Mouse (Mus musculus) hindbrain, postnatal 0 days (tissue): Measurements from ENCODE around the gene Ripply3. TPM values are rescaled to one million over a fixed set of nuclear protein-coding genes. Genes with fewer than 3 reads are reported as not detected.
"Not testable (repeated sequence)": the region's sequence is repeated elsewhere in the genome, so short reads cannot be mapped to it uniquely, and the experiment has no call there.

Source experiments
- ATAC-seq: fragments of 200-750 bp; cut with Nextera tagmentation; 2 replicates; pipeline ENCODE4 v1.8.0; 2017; ENCODE audit warnings: mild to moderate bottlenecking, moderate TSS enrichment, moderate library complexity
- DNase-seq: peaks from one replicate; pipeline ENCODE4 v3.0.0-alpha.2; 2015; ENCODE audit warnings: low spot score
- H3K27ac ChIP-seq: fragments of 300-500 bp; sonication (generic); 2 replicates; pipeline ENCODE4 v1.5.1; 2014; ENCODE audit warnings: mild to moderate bottlenecking
- H3K27me3 ChIP-seq: fragments of 300-500 bp; sonication (generic); 2 replicates; pipeline ENCODE4 v1.6.1; 2014; ENCODE audit warnings: low read length, mixed read lengths; ENCODE audit not compliant: insufficient read depth
- H3K36me3 ChIP-seq: fragments of 300-500 bp; sonication (generic); 2 replicates; pipeline ENCODE4 v1.6.1; 2014; ENCODE audit warnings: low read length, mixed read lengths; ENCODE audit not compliant: insufficient read depth
- H3K4me1 ChIP-seq: fragments of 300-500 bp; sonication (generic); 2 replicates; pipeline ENCODE4 v1.6.1; 2014; ENCODE audit warnings: antibody characterized with exemption, low read length, mixed read lengths; ENCODE audit not compliant: insufficient read depth
- H3K4me2 ChIP-seq: fragments of 300-500 bp; sonication (generic); 2 replicates; pipeline ENCODE4 v1.6.1; 2014; ENCODE audit warnings: low read depth, mild to moderate bottlenecking, low read length, moderate library complexity, mixed read lengths
- H3K4me3 ChIP-seq: fragments of 300-500 bp; sonication (generic); 2 replicates; pipeline ENCODE4 v1.5.1; 2014; ENCODE audit warnings: low read length
- H3K9ac ChIP-seq: fragments of 300-500 bp; sonication (generic); replicated peaks from 2 replicates; pipeline ENCODE4 v1.6.1; 2014; ENCODE audit warnings: mild to moderate bottlenecking, low read length, moderate library complexity, mixed read lengths
- H3K9me3 ChIP-seq: fragments of 300-500 bp; sonication (generic); 2 replicates; pipeline ENCODE4 v1.6.1; 2016; ENCODE audit warnings: low read length, mixed read lengths
- CTCF ChIP-seq: IDR thresholded peaks from 2 replicates; pipeline ENCODE4 v1.5.1; 2016; ENCODE audit warnings: antibody characterized with exemption, control low read depth, low read depth
- WGBS: fragments of 180-500 bp; shearing (Covaris S2); extraction: QIAGEN DNeasy Blood & Tissue Kit; methylation state at CpG from one replicate; pipeline ENCODE4 v1.1.7; 2014; 5-methylcytosine and 5-hydroxymethylcytosine counted together
- polyA plus RNA-seq: library from polyadenylated mRNA; unstranded; fragments of >200 nt; fragmentation: Nextera tagmentation; extraction: Ambion mirVana; gene quantifications from 2 replicates; pipeline ENCODE4 v1.2.1, GENCODE M21; 2015
- total RNA-seq: library from RNA; depleted of rRNA; stranded (reverse); fragments of >200 nt; gene quantifications from 2 replicates; pipeline ENCODE4 v1.2.3, GENCODE M21; 2014

Gene Ripply3
- total and polyA plus RNA-seq, 2 experiments from 2014 or later: 0.91 to 2.2 TPM

DNA sequence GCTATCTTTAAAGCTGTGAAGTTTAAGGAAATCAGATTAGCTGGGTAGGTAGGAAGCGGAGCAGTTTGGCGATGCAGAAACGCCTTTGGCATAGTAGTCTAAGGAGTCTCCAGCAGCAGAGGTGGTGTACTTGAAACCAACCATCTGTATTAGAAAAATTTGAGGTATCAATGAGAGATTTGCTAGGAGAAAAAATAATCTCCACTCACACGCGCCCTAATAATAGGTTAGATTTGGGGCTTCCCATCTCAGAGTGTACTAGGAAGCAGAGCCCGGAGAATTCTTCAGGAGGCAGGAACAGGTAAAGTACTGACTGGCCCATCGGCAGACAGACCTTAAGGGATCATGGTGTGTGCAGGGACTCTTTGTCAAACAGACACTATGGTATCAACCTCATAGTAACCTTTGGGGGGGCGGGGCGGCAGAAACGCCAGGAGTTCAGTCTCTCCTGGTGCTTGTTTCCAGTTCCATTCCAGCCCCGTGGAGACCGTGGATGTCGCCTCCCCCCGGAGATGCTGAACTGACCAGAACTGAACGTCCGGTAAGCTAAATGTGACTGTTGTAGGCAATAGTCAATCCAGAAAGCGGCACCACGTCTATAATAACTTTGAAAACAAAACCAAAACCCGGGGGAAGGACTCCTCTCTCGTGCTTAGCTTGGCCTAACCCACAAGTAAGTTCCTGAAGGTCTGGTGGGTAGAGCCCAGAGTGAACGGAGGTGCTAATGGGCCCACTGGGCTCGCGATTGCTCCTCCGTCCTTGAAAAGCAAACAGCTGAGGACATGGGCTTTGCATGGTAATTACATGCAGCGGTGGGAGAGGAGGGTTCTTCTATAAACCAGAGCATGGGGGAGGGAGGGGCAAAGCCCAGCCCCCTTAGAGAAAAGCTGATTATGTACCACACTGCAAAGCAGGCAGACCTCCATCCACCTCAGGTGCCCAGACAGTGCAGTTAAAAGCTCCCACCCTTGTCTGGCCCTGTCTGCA is 954 bp downstream of the Ripply3 start:
- no peak for TF ChIP-seq CTCF
- no peaks in the 10 kb centered on the region for H3K9me3 ChIP-seq
- H3K4me2 ChIP-seq: peak overlapping the region; percentile 68
- H3K27me3 ChIP-seq: peaks cover 9% of the 10 kb centered on the region
- no peak overlapping the region for H3K27ac ChIP-seq
- no peak for ATAC-seq
- H3K9ac ChIP-seq: no peak overlapping the region
- 12% methylated on average over 25 of the region's 25 CpGs for WGBS
- H3K36me3 ChIP-seq: no peaks in the 10 kb centered on the region
- DNase-seq: no peak
- H3K4me1 ChIP-seq: peaks cover 3% of the 10 kb centered on the region; the same call in 1 of the 2 replicates
- H3K4me3 ChIP-seq: peak overlapping the region; percentile 42; the same call in 1 of the 2 replicates

DNA sequence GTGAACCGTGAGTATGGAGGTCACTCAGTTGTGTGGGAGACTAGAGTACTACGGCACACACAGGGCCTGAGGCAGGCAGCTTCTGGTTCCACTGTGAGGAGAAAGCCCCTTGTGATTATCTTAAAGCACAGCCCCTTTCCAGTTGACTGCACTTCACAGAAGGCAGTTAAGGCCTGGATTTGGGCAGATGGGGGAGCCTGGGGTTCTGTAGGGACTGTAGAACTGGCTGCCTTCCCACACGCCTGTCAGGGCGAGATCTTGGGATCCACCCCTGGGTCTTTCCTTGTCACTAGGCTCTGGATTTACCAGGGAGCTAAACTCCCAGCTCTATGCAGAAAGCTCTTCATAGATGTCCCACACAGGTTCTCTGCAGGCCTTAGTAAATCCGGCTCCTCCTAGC is 2.2 kb downstream of the Ripply3 start:
- ATAC-seq (no peak), DNase-seq (peak; percentile 37)
- 63% methylated on average over 5 of the region's 5 CpGs for WGBS
- Histone ChIP-seq H3K4me1 (peaks cover 3% of the 10 kb centered on the region; the same call in 1 of the 2 replicates), H3K9me3 (no peaks in the 10 kb centered on the region), H3K9ac (no peak overlapping the region), H3K27me3 (peaks cover 9% of the 10 kb centered on the region), H3K4me2 (no peak overlapping the region), H3K4me3 (no peak overlapping the region), H3K27ac (no peak overlapping the region), H3K36me3 (no peaks in the 10 kb centered on the region)
- TF ChIP-seq CTCF: no peak

DNA sequence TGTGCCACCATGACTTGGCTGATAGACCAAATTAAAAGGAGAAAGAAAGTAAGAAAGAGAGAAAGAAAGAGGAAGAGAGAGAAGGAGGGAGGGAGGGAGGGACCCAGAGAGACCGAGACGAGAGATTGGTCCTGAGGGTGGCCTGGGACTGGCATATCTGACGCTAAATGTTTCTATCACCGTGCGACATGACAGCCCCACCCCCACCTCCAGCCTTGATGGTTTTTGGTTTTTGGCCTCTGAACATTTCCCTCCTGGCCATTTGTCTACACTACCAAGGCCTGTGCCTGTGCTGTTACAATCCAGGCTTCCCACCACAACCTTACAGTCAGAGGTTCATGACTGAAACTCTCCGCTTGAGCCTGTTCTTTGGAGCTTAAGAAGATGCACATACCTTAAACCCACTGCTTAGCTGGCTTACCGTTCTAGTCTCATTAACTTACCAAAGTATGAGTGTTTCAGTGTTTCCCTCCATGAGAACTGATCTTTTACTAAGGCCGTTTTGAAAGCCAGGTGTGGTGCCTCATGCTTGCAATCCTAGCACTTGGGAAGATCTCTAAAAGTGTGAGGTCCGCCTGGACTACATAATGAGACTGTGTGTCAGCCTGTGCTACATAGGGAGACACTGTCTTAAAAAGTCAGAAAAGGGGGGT is 3.1 kb downstream of the Ripply3 start:
- TF ChIP-seq CTCF: no peak
- Histone ChIP-seq H3K27ac (no peak overlapping the region), H3K4me1 (peaks cover 3% of the 10 kb centered on the region; the same call in 1 of the 2 replicates), H3K36me3 (no peaks in the 10 kb centered on the region), H3K4me3 (no peak overlapping the region), H3K9me3 (no peaks in the 10 kb centered on the region), H3K4me2 (no peak overlapping the region), H3K9ac (no peak overlapping the region), H3K27me3 (peaks cover 9% of the 10 kb centered on the region)
- ATAC-seq (no peak), DNase-seq (no peak)
- 83% methylated on average over 9 of the region's 9 CpGs for WGBS

DNA sequence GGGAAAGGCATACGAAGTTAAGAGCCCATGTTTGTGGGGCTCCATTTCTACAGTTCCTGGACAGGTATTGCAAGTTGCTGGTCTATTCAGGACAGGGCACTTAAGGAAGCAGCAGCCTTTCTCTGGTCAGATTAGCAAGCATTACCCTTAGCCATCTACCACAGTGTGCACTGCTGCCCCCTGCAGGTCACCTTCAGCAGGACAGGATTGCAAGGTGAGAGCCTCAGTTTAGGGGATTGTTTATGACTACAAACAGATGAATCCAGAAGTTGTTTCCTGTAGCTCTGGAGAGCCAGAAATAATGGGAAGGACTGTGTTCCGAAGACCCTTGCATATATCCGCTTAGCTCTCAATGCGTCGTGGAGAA is 3.6 kb downstream of the Ripply3 start:
- H3K4me2 ChIP-seq: no peak overlapping the region
- H3K4me1 ChIP-seq: peaks cover 3% of the 10 kb centered on the region; the same call in 1 of the 2 replicates
- 56% methylated on average over 5 of the region's 5 CpGs for WGBS
- no peak overlapping the region for H3K9ac ChIP-seq
- peaks cover 5% of the 10 kb centered on the region for H3K27me3 ChIP-seq
- H3K36me3 ChIP-seq: no peaks in the 10 kb centered on the region
- no peak for DNase-seq
- peak; percentile 71 for TF ChIP-seq CTCF
- no peak overlapping the region for H3K27ac ChIP-seq
- H3K9me3 ChIP-seq: no peaks in the 10 kb centered on the region
- ATAC-seq: no peak
- no peak overlapping the region for H3K4me3 ChIP-seq

DNA sequence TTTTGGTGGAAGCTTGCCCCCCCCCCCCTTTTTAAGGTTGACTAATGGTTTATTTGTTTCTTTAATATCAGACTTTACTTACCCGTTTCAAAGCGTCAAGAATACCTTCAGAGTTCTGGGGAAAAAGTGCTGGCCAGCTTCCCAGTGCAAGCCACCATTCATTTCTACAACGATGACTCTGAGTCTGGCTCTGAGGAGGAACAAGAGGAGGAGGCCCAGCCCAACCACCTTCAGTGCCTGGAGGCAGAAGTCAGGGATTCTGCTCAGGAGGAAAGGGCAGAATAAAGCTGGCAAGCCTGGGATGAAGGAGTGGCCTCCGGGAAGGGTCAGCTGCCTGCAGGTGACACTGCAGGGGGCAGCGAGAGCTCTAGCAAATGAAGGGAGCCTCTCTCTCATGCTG is 7.4 kb downstream of the Ripply3 start:
- ATAC-seq (no peak), DNase-seq (no peak)
- H3K9me3 ChIP-seq: no peaks in the 10 kb centered on the region
- no peak overlapping the region for H3K4me2 ChIP-seq
- H3K27me3 ChIP-seq: no peaks in the 10 kb centered on the region
- no peaks in the 10 kb centered on the region for H3K4me1 ChIP-seq
- H3K27ac ChIP-seq: no peak overlapping the region
- 36% methylated on average over 5 of the region's 5 CpGs for WGBS
- H3K36me3 ChIP-seq: no peaks in the 10 kb centered on the region
- no peak for TF ChIP-seq CTCF
- no peak overlapping the region for H3K4me3 ChIP-seq
- no peak overlapping the region for H3K9ac ChIP-seq

DNA sequence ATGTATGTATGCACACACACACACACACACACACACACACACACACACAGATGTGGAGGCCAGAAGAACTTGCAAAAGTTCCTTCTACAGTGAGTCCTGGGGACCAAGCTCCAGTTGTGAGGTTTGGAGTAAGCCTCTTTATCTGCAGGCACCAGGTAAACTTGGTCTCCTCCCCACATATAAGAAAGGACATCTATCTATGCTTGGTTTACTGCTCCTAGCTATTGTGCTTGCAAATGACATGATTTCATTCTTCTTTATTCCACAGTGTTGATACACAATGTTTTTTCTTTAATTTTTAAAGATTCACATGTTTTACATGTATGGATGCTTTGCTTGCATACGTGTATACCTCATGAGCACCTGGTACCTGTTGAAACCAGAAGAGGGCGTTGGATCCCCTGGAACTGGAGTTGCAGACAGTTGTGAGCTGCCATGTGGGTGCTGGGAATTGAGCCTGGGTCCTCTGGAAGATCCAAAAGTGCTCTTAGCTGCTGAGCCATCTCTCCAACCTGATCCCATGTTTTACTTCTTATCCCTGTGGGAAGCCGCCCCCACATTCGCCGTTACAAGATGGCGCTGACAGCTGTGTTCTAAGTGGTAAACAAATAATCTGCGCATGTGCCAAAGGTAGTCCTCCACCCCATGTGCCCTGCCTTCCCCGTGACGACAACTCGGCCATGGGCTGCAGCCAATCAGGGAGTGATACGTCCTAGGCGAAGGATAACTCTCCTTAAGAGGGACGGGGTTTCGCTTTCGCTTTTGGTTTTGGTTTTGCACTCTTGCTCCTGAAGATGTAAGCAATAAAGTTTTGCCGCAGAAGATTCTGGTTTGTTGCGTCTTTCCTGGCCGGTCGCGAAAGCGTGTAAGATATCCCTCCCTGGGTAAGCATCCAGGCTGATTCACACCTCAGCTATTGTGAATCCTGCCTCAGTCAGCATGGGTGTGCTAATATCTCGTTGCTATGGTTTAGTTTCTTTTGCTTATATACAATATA is 11.2 kb downstream of the Ripply3 start:
- not testable (repeated sequence) for H3K36me3 ChIP-seq, H3K27me3 ChIP-seq, H3K4me1 ChIP-seq, H3K9ac ChIP-seq, DNase-seq, H3K9me3 ChIP-seq, H3K4me2 ChIP-seq, H3K4me3 ChIP-seq, ATAC-seq, H3K27ac ChIP-seq
- 95% methylated on average over 18 of the region's 22 CpGs for WGBS
